Mouse (Mus musculus) heart, adult 11 months (tissue): ENCODE data around the gene Dlgap4.

Source experiments
- DNase-seq: peaks from one replicate; pipeline ENCODE4 v3.0.0; 2022

Gene Dlgap4

GRCm38 (mm10) chr2:156749687-156750086 lies 136.2 kb downstream of the Dlgap4 start:
- DNase-seq: no peak

GRCm38 (mm10) chr2:156756937-156757336 lies 143.4 kb downstream of the Dlgap4 start:
- no peak for DNase-seq

- DNase-seq: no peak
These were observed 147.5 kb downstream of the Dlgap4 start for GRCm38 (mm10) chr2:156760843-156761505.

- no peak for DNase-seq
These were observed 148.2 kb downstream of the Dlgap4 start for GRCm38 (mm10) chr2:156761521-156762278.

- DNase-seq: no peak
These were observed 149.0 kb downstream of the Dlgap4 start for GRCm38 (mm10) chr2:156762499-156762898.

GRCm38 (mm10) chr2:156763101-156763500 lies 149.6 kb downstream of the Dlgap4 start:
- DNase-seq: peak; percentile 97

GRCm38 (mm10) chr2:156764022-156764421 lies 150.5 kb downstream of the Dlgap4 start:
- no peak for DNase-seq

- DNase-seq: peak; percentile 92
These were observed 151.2 kb downstream of the Dlgap4 start for GRCm38 (mm10) chr2:156764747-156765146.

- DNase-seq: no peak
These were observed 152.1 kb downstream of the Dlgap4 start for GRCm38 (mm10) chr2:156765593-156765992.

- peak; percentile 86 for DNase-seq
These were observed 152.9 kb downstream of the Dlgap4 start for GRCm38 (mm10) chr2:156766227-156767019.

GRCm38 (mm10) chr2:156767108-156767507 lies 153.6 kb downstream of the Dlgap4 start:
- DNase-seq: peak; percentile 88

- peak; percentile 76 for DNase-seq
These were observed 155.8 kb downstream of the Dlgap4 start for GRCm38 (mm10) chr2:156769274-156769673.

- DNase-seq: peak; percentile 88
These were observed 160.0 kb downstream of the Dlgap4 start for GRCm38 (mm10) chr2:156773470-156773869.

- peak; percentile 82 for DNase-seq
These were observed 160.7 kb downstream of the Dlgap4 start for GRCm38 (mm10) chr2:156774035-156774737.

- peak; percentile 96 for DNase-seq
These were observed 161.4 kb downstream of the Dlgap4 start, which contains the start of gene Myl9 for GRCm38 (mm10) chr2:156774738-156775454. Myl9 (plus strand) TSS chr2:156775420.

GRCm38 (mm10) chr2:156775455-156776435 lies 162.2 kb downstream of the Dlgap4 start:
- peak; percentile 89 for DNase-seq

GRCm38 (mm10) chr2:156776907-156777306 lies 163.4 kb downstream of the Dlgap4 start:
- DNase-seq: no peak

GRCm38 (mm10) chr2:156777326-156778004 lies 164.0 kb downstream of the Dlgap4 start:
- peak; percentile 95 for DNase-seq

- DNase-seq: peak; percentile 43
These were observed 165.1 kb downstream of the Dlgap4 start for GRCm38 (mm10) chr2:156778571-156778970.

- DNase-seq: peak; percentile 91
These were observed 165.5 kb downstream of the Dlgap4 start for GRCm38 (mm10) chr2:156779036-156779435.
